Mouse (Mus musculus): ENCODE results near the gene Gm5862.
A peak's percentile ranks its signal among the peaks of the same experiment; 100 is the strongest.
"Not testable (repeated sequence)": the region's sequence is repeated elsewhere in the genome, so short reads cannot be mapped to it uniquely, and the experiment has no call there.

Gene Gm5862

DNA sequence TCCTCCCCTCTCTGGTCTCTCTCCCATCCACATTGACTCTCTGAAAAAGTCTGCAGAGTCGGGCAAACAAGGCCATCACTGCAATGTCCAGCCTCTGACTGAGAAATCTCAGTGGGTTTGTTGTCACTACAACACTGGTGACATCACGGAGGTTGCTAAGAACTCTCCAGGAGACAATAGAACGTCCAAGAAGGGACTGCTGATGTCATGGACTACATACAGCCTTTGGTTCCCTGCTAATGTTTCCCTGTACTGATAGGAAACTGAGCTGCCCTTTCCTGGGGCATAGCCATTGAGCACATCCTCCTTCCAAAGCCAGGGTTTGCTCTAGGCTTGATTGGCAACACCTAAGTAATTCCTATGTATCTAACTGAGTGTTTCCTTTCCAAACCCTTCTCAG, at the start of gene Gm5862:
Gene Gm5862, minus strand, starts transcription at position 101 of the 400 bp plus-strand sequence.
- DNase-seq: not testable (repeated sequence)

DNA sequence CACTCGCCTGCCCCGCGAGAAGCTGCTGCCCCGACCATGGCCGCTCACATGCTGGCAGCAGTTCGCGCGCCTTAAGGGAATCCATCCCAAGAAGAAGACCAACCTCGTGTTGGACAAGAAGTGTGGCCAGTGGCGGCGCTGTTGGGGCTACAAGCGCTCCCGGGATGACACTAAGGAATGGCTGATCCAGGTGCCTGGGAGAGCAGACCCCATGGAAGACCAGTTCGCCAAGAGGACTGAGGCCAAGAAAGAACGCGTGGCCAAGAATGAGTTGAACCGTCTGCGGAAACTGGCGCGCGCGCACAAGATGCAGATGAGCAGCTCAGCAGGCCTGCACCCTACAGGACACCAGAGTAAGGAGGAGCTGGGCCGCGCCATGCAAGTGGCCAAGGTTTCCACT, 48.0 kb upstream of the Gm5862 start:
- DNase-seq: no peak

DNA sequence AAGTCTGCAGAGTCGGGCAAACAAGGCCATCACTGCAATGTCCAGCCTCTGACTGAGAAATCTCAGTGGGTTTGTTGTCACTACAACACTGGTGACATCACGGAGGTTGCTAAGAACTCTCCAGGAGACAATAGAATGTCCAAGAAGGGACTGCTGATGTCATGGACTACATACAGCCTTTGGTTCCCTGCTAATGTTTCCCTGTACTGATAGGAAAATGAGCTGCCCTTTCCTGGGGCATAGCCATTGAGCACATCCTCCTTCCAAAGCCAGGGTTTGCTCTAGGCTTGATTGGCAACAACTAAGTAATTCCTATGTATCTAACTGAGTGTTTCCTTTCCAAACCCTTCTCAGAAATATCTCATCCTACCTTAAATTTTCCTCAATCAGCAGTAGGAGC, 35.8 kb upstream of the Gm5862 start, which contains the start of gene Gm7347:
Gene Gm7347, minus strand, starts transcription at position 101 of the 400 bp plus-strand sequence.
- not testable (repeated sequence) for DNase-seq

DNA sequence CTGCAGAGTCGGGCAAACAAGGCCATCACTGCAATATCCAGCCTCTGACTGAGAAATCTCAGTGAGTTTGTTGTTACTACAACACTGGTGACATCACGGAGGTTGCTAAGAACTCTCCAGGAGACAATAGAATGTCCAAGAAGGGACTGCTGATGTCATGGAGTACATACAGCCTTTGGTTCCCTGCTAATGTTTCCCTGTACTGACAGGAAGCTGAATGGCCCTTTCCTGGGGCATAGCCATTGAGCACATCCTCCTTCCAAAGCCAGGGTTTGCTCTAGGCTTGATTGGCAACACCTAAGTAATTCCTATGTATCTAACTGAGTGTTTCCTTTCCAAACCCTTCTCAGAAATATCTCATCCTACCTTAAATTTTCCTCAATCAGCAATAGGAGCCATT, 16.7 kb upstream of the Gm5862 start, which contains the start of gene Speer4a:
Gene Speer4a, minus strand, starts transcription at position 101 of the 400 bp plus-strand sequence.
- DNase-seq: not testable (repeated sequence)

DNA sequence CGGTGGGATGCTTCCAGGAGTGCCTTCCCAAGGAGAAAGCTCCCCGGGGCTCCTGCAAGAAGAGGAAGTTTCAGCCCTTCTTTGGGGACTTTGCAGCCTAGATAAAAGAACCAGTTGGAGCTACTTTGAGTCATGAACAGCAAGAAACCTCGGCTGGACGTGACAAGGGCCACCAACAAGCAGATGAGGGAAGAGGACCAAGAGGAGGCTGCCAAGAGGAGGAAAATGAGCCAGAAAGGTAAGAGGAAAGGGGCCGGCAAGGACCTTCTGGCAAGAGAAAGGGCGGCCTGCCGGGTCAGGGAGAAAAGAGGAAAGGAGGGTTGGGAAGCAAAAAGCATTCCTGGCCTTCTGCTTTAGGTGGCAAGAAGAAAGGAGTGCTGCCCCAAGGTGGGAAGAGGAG, 15.0 kb downstream of the Gm5862 start:
- DNase-seq: not testable (repeated sequence)

DNA sequence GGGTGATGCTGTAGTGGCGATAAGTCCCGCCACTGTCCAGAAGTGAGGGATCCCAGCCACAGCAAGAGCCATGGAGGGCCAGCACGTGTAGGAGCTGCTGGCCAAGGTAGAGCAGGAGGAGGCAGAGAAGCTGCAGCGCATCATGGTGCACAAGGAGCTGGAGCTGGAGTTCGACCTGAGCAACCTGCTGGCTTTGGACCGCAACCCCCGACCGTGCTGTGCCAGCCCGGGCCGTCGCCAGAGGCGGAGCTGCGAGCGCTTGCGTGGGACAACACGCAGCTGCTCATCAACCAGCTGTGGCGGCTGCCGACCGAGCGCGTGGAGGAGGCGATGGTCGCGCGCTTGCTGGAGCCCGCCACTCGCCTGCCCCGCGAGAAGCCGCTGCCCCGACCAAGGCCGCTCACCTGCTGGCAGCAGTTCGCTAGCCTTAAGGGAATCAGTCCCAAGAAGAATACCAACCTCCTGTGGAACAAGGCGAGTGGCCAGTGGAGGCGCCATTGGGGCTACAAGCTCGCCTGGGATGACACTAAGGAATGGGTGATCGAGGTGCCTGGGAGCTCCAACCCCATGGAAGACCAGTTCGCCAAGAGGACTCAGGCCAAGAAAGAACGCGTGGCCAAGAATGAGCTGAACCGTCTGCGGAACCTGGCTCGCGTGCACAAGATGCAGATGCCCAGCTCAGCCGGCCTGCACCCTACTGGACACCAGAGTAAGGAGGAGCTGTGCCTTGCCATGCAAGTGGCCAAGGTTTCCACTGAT, 15.6 kb downstream of the Gm5862 start:
- peak; percentile 70 for DNase-seq

DNA sequence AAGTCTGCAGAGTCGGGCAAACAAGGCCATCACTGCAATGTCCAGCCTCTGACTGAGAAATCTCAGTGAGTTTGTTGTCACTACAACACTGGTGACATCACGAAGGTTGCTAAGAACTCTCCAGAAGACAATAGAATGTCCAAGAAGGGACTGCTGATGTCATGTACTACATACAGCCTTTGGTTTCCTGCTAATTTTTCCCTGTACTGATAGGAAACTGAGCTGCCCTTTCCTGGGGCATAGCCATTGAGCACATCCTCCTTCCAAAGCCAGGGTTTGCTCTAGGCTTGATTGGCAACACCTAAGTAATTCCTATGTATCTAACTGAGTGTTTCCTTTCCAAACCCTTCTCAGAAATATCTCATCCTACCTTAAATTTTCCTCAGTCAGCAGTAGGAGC, 18.0 kb downstream of the Gm5862 start, which contains the start of gene Gm1979:
Gene Gm1979, minus strand, starts transcription at position 101 of the 400 bp plus-strand sequence.
- DNase-seq: not testable (repeated sequence)

DNA sequence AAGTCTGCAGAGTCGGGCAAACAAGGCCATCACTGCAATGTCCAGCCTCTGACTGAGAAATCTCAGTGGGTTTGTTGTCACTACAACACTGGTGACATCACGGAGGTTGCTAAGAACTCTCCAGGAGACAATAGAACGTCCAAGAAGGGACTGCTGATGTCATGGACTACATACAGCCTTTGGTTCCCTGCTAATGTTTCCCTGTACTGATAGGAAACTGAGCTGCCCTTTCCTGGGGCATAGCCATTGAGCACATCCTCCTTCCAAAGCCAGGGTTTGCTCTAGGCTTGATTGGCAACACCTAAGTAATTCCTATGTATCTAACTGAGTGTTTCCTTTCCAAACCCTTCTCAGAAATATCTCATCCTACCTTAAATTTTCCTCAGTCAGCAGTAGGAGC, 34.2 kb downstream of the Gm5862 start, which contains the start of gene Gm21698:
Gene Gm21698, minus strand, starts transcription at position 101 of the 400 bp plus-strand sequence.
- DNase-seq: not testable (repeated sequence)

DNA sequence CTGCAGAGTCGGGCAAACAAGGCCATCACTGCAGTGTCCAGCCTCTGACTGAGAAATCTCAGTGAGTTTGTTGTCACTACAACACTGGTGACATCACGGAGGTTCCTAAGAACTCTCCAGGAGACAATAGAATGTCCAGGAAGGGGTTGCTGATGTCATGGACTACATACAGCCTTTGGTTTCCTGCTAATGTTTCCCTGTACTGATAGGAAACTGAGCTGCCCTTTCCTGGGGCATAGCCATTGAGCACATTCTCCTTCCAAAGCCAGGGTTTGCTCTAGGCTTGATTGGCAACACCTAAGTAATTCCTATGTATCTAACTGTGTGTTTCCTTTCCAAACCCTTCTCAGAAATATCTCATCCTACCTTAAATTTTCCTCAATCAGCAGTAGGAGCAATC, 50.2 kb downstream of the Gm5862 start, which contains the start of gene Gm21680:
Gene Gm21680, minus strand, starts transcription at position 101 of the 400 bp plus-strand sequence.
- DNase-seq: not testable (repeated sequence)

Measured in retina, postnatal 1 day (tissue).